ENCODE assay signal across 9 mouse cellular contexts in genomic region chr8:83565731-83566375, GRCm38 (mm10). TPM values are rescaled to one million over a fixed set of nuclear protein-coding genes. Genes with fewer than 3 reads are reported as not detected.
DNase-seq lines count a peak whose midpoint lies in the region; ATAC-seq and TF ChIP-seq lines count a peak whose summit lies in the region.
"Had no signal": no experiment of that assay in that cellular context is flagged by ENCODE, and none has a peak within 500 bp of the region (broad histone marks: within the 10 kb centered on the region; RNA-seq: fewer than 3 reads in every experiment).

No protein-coding gene starts in this region.

- no peak for ATAC-seq in forebrain, embryonic 16.5 days
- no peak for ATAC-seq in embryonic facial prominence, embryonic 12.5 days (ENCODE audit: insufficient number of reproducible peaks, insufficient read depth, low FRiP score, low TSS enrichment)
- peak; percentile 10 for ATAC-seq in intestine, embryonic 14.5 days (replicated peaks; ENCODE audit: low FRiP score, low TSS enrichment, low read depth)
- peak; percentile 60 for ATAC-seq in megakaryocyte-erythroid progenitor cell, adult 5-6 weeks (replicated peaks; ENCODE audit: low FRiP score, low TSS enrichment, poor library complexity, severe bottlenecking)

- peak; percentile 65 for TF ChIP-seq CTCF in ES-Bruce4 (IDR thresholded peaks at IDR 0.05; ENCODE audit: low read depth, low read length)

- no peaks in the 10 kb centered on the region for H3K27me3 ChIP-seq in forebrain, embryonic 10.5 days (ENCODE audit: poor library complexity, severe bottlenecking)
- H3K27me3 ChIP-seq in forebrain, embryonic 16.5 days (replicated peaks; ENCODE audit: control insufficient read depth, insufficient read depth, low read length): no peaks in the 10 kb centered on the region
- no peaks in the 10 kb centered on the region for H3K27me3 ChIP-seq in ES-Bruce4 (ENCODE audit: control insufficient read depth, insufficient read depth, low read length, poor library complexity, severe bottlenecking)
- no peaks in the 10 kb centered on the region for H3K27me3 ChIP-seq in embryonic facial prominence, embryonic 12.5 days
- H3K27me3 ChIP-seq in intestine, embryonic 14.5 days (replicated peaks; ENCODE audit: control insufficient read depth, insufficient read depth, low read length): no peaks in the 10 kb centered on the region

- TF ChIP-seq EP300 in ES-Bruce4 (IDR thresholded peaks at IDR 0.05; ENCODE audit: insufficient read depth, low read depth, low read length): no peak

- H3K27ac ChIP-seq in forebrain, embryonic 10.5 days: no peak overlapping the region
- no peak overlapping the region; the same call in 1 of the 2 replicates for H3K27ac ChIP-seq in forebrain, embryonic 16.5 days (ENCODE audit: low read length)
- no peak overlapping the region for H3K27ac ChIP-seq in ES-Bruce4 (ENCODE audit: insufficient read depth, low read length)
- H3K27ac ChIP-seq in embryonic facial prominence, embryonic 12.5 days: no peak overlapping the region
- H3K27ac ChIP-seq in intestine, embryonic 14.5 days (ENCODE audit: low read depth): no peak overlapping the region

- WGBS in forebrain, embryonic 10.5 days: 76% methylated on average over 9 of the region's 9 CpGs
- WGBS in forebrain, embryonic 16.5 days: 73% methylated on average over 9 of the region's 9 CpGs
- WGBS in embryonic facial prominence, embryonic 12.5 days: 73% methylated on average over 9 of the region's 9 CpGs
- WGBS in intestine, embryonic 14.5 days: 74% methylated on average over 9 of the region's 9 CpGs

- no peak overlapping the region for H3K4me2 ChIP-seq in forebrain, embryonic 16.5 days (ENCODE audit: low read length)
- H3K4me2 ChIP-seq in embryonic facial prominence, embryonic 12.5 days (replicated peaks): peak overlapping the region; percentile 87; the same call in 1 of the 2 replicates
- peak overlapping the region; percentile 67; the same call in 1 of the 2 replicates for H3K4me2 ChIP-seq in intestine, embryonic 14.5 days (ENCODE audit: low read length)

- H3K9ac ChIP-seq in forebrain, embryonic 16.5 days (replicated peaks; ENCODE audit: low read depth, low read length): no peak overlapping the region
- 0 out of 2 replicates have a peak overlapping the region, but pooled peaks have one; percentile 5 for H3K9ac ChIP-seq in ES-Bruce4 (ENCODE audit: low read depth, poor library complexity, severe bottlenecking)
- no peak overlapping the region for H3K9ac ChIP-seq in embryonic facial prominence, embryonic 12.5 days
- no peak overlapping the region for H3K9ac ChIP-seq in intestine, embryonic 14.5 days (ENCODE audit: low read length)

- peaks cover 18% of the 10 kb centered on the region for H3K4me1 ChIP-seq in forebrain, embryonic 10.5 days
- H3K4me1 ChIP-seq in forebrain, embryonic 16.5 days (replicated peaks; ENCODE audit: control insufficient read depth, insufficient read depth, low read length): peaks cover 12% of the 10 kb centered on the region
- peaks cover 3% of the 10 kb centered on the region for H3K4me1 ChIP-seq in ES-Bruce4 (ENCODE audit: control insufficient read depth, insufficient read depth, low read length)
- H3K4me1 ChIP-seq in embryonic facial prominence, embryonic 12.5 days: peaks cover 16% of the 10 kb centered on the region
- H3K4me1 ChIP-seq in intestine, embryonic 14.5 days (replicated peaks; ENCODE audit: control insufficient read depth, insufficient read depth, low read length): peaks cover 11% of the 10 kb centered on the region

- no peak for DNase-seq in forebrain, embryonic 10.5 days (ENCODE audit: extremely low spot score, low spot score)
- no peak for DNase-seq in intestine, embryonic 14.5 days (ENCODE audit: low spot score)
- peak; percentile 41 for DNase-seq in thymus, postnatal 25 days
- DNase-seq in adrenal gland, adult 8-10 months: no peak

- H3K36me3 ChIP-seq in forebrain, embryonic 10.5 days (replicated peaks): peaks cover 22% of the 10 kb centered on the region
- H3K36me3 ChIP-seq in forebrain, embryonic 16.5 days (ENCODE audit: control insufficient read depth, insufficient read depth): no peaks in the 10 kb centered on the region
- 0 out of 2 replicates have a peak, but pooled peaks cover 8% of the 10 kb centered on the region for H3K36me3 ChIP-seq in ES-Bruce4 (ENCODE audit: control insufficient read depth, insufficient read depth, low read length, poor library complexity, severe bottlenecking)
- H3K36me3 ChIP-seq in embryonic facial prominence, embryonic 12.5 days: peaks cover 24% of the 10 kb centered on the region
- H3K36me3 ChIP-seq in intestine, embryonic 14.5 days (ENCODE audit: control insufficient read depth, insufficient read depth, low read length): peaks cover 10% of the 10 kb centered on the region

- no peaks in the 10 kb centered on the region for H3K9me3 ChIP-seq in forebrain, embryonic 10.5 days
- H3K9me3 ChIP-seq in forebrain, embryonic 16.5 days (ENCODE audit: control insufficient read depth, low read length): no peaks in the 10 kb centered on the region
- H3K9me3 ChIP-seq in ES-Bruce4 (replicated peaks; ENCODE audit: control insufficient read depth, insufficient read depth, low read length, poor library complexity, severe bottlenecking): no peaks in the 10 kb centered on the region
- H3K9me3 ChIP-seq in embryonic facial prominence, embryonic 12.5 days: no peaks in the 10 kb centered on the region
- no peaks in the 10 kb centered on the region for H3K9me3 ChIP-seq in intestine, embryonic 14.5 days (ENCODE audit: control insufficient read depth, low read length)

- peak overlapping the region; percentile 62; the same call in 1 of the 2 replicates for H3K4me3 ChIP-seq in forebrain, embryonic 10.5 days
- H3K4me3 ChIP-seq in forebrain, embryonic 16.5 days (replicated peaks; ENCODE audit: low read length): no peak overlapping the region
- peak overlapping the region; percentile 21; the same call in 1 of the 2 replicates for H3K4me3 ChIP-seq in ES-Bruce4 (ENCODE audit: low read depth, low read length)
- H3K4me3 ChIP-seq in embryonic facial prominence, embryonic 12.5 days: no peak overlapping the region
- H3K4me3 ChIP-seq in intestine, embryonic 14.5 days (ENCODE audit: low read depth, low read length): 0 out of 2 replicates have a peak overlapping the region, but pooled peaks have one; percentile 47

- no peak for TF ChIP-seq POLR2A in ES-Bruce4 (IDR thresholded peaks at IDR 0.05; ENCODE audit: insufficient read depth, low read length)

RNA-seq across cellular contexts. Expression of gene Ndufb7, which starts 0.6 kb away (rescaled TPM):
- polyA plus RNA-seq in forebrain, embryonic 10.5 days (2016; fragmentation: Nextera tagmentation; extraction: Ambion mirVana): 342 and 357 TPM in 2 replicates
- 281 and 325 TPM in 2 replicates for polyA plus RNA-seq in forebrain, embryonic 16.5 days (2015; fragmentation: Nextera tagmentation; extraction: Ambion mirVana)
- polyA plus RNA-seq in ES-Bruce4 (2011; ENCODE audit: insufficient read depth, insufficient read length, low read depth, missing spikeins): 102 and 121 TPM in 2 replicates
- polyA plus RNA-seq in embryonic facial prominence, embryonic 12.5 days (2016; fragmentation: Nextera tagmentation; extraction: Ambion mirVana): 312 and 333 TPM in 2 replicates
- polyA plus RNA-seq in intestine, embryonic 14.5 days (2014; fragmentation: Nextera tagmentation; extraction: Ambion mirVana): 364 and 372 TPM in 2 replicates
- total RNA-seq in megakaryocyte-erythroid progenitor cell, adult 5-6 weeks (2014; fragmentation: Nextera tagmentation): 199 and 204 TPM in 2 replicates
- 173 and 183 TPM in 2 replicates for total RNA-seq in megakaryocyte-erythroid progenitor cell, adult 5-6 weeks (2017)
- 100 to 1,000 TPM; 160 to 240 (median 171) TPM for total RNA-seq in adrenal gland, adult 8-10 months (2022)

RNA-seq across cellular contexts. Expression of gene Olfr370, which starts 30.3 kb away (rescaled TPM):
- polyA plus RNA-seq in forebrain, embryonic 10.5 days (2016; fragmentation: Nextera tagmentation; extraction: Ambion mirVana): not detected in 2 replicates
- polyA plus RNA-seq in forebrain, embryonic 16.5 days (2015; fragmentation: Nextera tagmentation; extraction: Ambion mirVana): not detected in 2 replicates
- polyA plus RNA-seq in ES-Bruce4 (2011; ENCODE audit: insufficient read depth, insufficient read length, low read depth, missing spikeins): 0.24 TPM in 1 of 2 replicates, not detected in the other
- polyA plus RNA-seq in embryonic facial prominence, embryonic 12.5 days (2016; fragmentation: Nextera tagmentation; extraction: Ambion mirVana): not detected in 2 replicates
- polyA plus RNA-seq in intestine, embryonic 14.5 days (2014; fragmentation: Nextera tagmentation; extraction: Ambion mirVana): not detected in 2 replicates
- total RNA-seq in megakaryocyte-erythroid progenitor cell, adult 5-6 weeks (2014; fragmentation: Nextera tagmentation): not detected in 2 replicates
- total RNA-seq in megakaryocyte-erythroid progenitor cell, adult 5-6 weeks (2017): not detected in 2 replicates
- not detected for total RNA-seq in adrenal gland, adult 8-10 months (2022)
- polyA plus RNA-seq: gonadal fat pad, adult 2 months had no signal

RNA-seq across cellular contexts. Expression of gene Tecr, which starts 41.9 kb away (rescaled TPM):
- polyA plus RNA-seq in forebrain, embryonic 10.5 days (2016; fragmentation: Nextera tagmentation; extraction: Ambion mirVana): 637 and 658 TPM in 2 replicates
- polyA plus RNA-seq in forebrain, embryonic 16.5 days (2015; fragmentation: Nextera tagmentation; extraction: Ambion mirVana): 694 and 809 TPM in 2 replicates
- 310 and 347 TPM in 2 replicates for polyA plus RNA-seq in ES-Bruce4 (2011; ENCODE audit: insufficient read depth, insufficient read length, low read depth, missing spikeins)
- 588 TPM in 2 replicates for polyA plus RNA-seq in embryonic facial prominence, embryonic 12.5 days (2016; fragmentation: Nextera tagmentation; extraction: Ambion mirVana)
- polyA plus RNA-seq in intestine, embryonic 14.5 days (2014; fragmentation: Nextera tagmentation; extraction: Ambion mirVana): 660 and 684 TPM in 2 replicates
- total RNA-seq in megakaryocyte-erythroid progenitor cell, adult 5-6 weeks (2014; fragmentation: Nextera tagmentation): 304 and 466 TPM in 2 replicates
- 230 and 318 TPM in 2 replicates for total RNA-seq in megakaryocyte-erythroid progenitor cell, adult 5-6 weeks (2017)
- 100 to 1,000 TPM; 432 to 499 (median 449) TPM for total RNA-seq in adrenal gland, adult 8-10 months (2022)

RNA-seq across cellular contexts. Expression of gene Dnajb1, which starts 42.1 kb away (rescaled TPM):
- polyA plus RNA-seq in forebrain, embryonic 10.5 days (2016; fragmentation: Nextera tagmentation; extraction: Ambion mirVana): 65.2 and 77.8 TPM in 2 replicates
- polyA plus RNA-seq in forebrain, embryonic 16.5 days (2015; fragmentation: Nextera tagmentation; extraction: Ambion mirVana): 58.6 and 62.3 TPM in 2 replicates
- 28.2 and 32.2 TPM in 2 replicates for polyA plus RNA-seq in ES-Bruce4 (2011; ENCODE audit: insufficient read depth, insufficient read length, low read depth, missing spikeins)
- polyA plus RNA-seq in embryonic facial prominence, embryonic 12.5 days (2016; fragmentation: Nextera tagmentation; extraction: Ambion mirVana): 69.0 and 75.4 TPM in 2 replicates
- 46.5 and 48.7 TPM in 2 replicates for polyA plus RNA-seq in intestine, embryonic 14.5 days (2014; fragmentation: Nextera tagmentation; extraction: Ambion mirVana)
- 49.7 and 52.6 TPM in 2 replicates for total RNA-seq in megakaryocyte-erythroid progenitor cell, adult 5-6 weeks (2014; fragmentation: Nextera tagmentation)
- 50.2 and 63.1 TPM in 2 replicates for total RNA-seq in megakaryocyte-erythroid progenitor cell, adult 5-6 weeks (2017)
- 10 to 100 TPM; 25.6 to 40.4 (median 25.8) TPM for total RNA-seq in adrenal gland, adult 8-10 months (2022)

Comparison
In these comparisons a context has a peak if more than half of its experiments do, and no peak if none do; other contexts are left out.
1. H3K4me3 ChIP-seq: peak in forebrain, embryonic 10.5 days (single experiment), ES-Bruce4 (single experiment) and intestine, embryonic 14.5 days (single experiment); none in forebrain, embryonic 16.5 days (single experiment) and embryonic facial prominence, embryonic 12.5 days (single experiment).
2. ATAC-seq: peak in intestine, embryonic 14.5 days (single experiment) and megakaryocyte-erythroid progenitor cell, adult 5-6 weeks (single experiment); none in forebrain, embryonic 16.5 days (single experiment) and embryonic facial prominence, embryonic 12.5 days (single experiment).